Mouse (Mus musculus) thymus, adult 2 months (tissue): ENCODE measurements around the gene Gm2696. TPM values are rescaled to one million over a fixed set of nuclear protein-coding genes. Genes with fewer than 3 reads are reported as not detected.

Experiments used
- DNase-seq: peaks from one replicate; pipeline ENCODE4 v3.0.0; 2021
- H3K27ac ChIP-seq: fragments of 200-500 bp; 2 replicates; pipeline ENCODE4 v1.5.1; 2012; ENCODE audit warnings: low read length, control low read depth; ENCODE audit not compliant: control insufficient read depth, insufficient read depth
- H3K27me3 ChIP-seq: fragments of 200-500 bp; 2 replicates; pipeline ENCODE4 v1.6.1; 2012; ENCODE audit warnings: mild to moderate bottlenecking, low read length, moderate library complexity, mixed read lengths; ENCODE audit not compliant: control insufficient read depth, insufficient read depth
- H3K36me3 ChIP-seq: fragments of 200-500 bp; 2 replicates; pipeline ENCODE4 v1.6.1; 2012; ENCODE audit warnings: mild to moderate bottlenecking, low read length, moderate library complexity; ENCODE audit not compliant: control insufficient read depth, insufficient read depth
- H3K4me1 ChIP-seq: fragments of 200-500 bp; replicated peaks from 2 replicates; pipeline ENCODE4 v1.6.1; 2012; ENCODE audit warnings: low read length; ENCODE audit not compliant: control insufficient read depth, insufficient read depth
- H3K4me3 ChIP-seq: fragments of 200-500 bp; 2 replicates; pipeline ENCODE4 v1.5.1; 2012; ENCODE audit warnings: mild to moderate bottlenecking, low read length, control low read depth, moderate library complexity; ENCODE audit not compliant: control insufficient read depth, insufficient read depth
- CTCF ChIP-seq: fragments of 200-500 bp; IDR thresholded peaks from 2 replicates; pipeline ENCODE4 v1.5.1; 2012; ENCODE audit warnings: mild to moderate bottlenecking, control low read depth, low read length, moderate library complexity, borderline replicate concordance; ENCODE audit not compliant: control insufficient read depth, poor library complexity, insufficient read depth; ENCODE audit errors: extremely low read depth
- POLR2A ChIP-seq: fragments of 200-500 bp; IDR thresholded peaks from 2 replicates; pipeline ENCODE4 v1.6.1; 2012; ENCODE audit warnings: mild to moderate bottlenecking, low read length, control low read depth, moderate library complexity; ENCODE audit not compliant: control insufficient read depth, poor library complexity, insufficient read depth; ENCODE audit errors: extremely low read depth
- WGBS: fragments of 180-500 bp; shearing (Covaris S2); methylation state at CpG from one replicate; pipeline ENCODE4 v1.1.7; 2018; 5-methylcytosine and 5-hydroxymethylcytosine counted together
- polyA plus RNA-seq: library from polyadenylated mRNA; depleted of rRNA; stranded (reverse); fragments of >200 nt; gene quantifications from 2 replicates; pipeline ENCODE4 v1.2.3, GENCODE M21; 2012

Gm2696 gene
- polyA plus RNA-seq, 1 experiment = not detected

DNA sequence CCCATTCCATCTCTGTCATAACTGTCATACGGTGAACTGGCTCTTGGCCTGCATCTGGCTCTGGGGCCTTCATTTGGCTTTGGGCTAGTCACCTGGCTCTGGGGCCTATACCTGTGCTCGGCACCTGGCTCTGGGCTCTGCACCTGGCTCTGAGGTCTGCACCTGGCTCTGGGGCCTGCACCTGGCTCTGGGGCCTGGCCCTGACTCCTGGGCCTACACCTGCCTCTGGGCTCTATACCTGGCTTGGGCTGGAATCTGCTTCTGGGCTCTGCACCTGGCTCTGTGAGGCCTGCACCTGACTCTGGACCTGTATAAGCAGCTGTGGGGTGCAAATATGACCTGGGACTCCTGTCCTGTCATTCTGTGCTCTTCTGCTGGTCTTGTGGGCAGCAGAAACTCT lies 33.1 kb downstream of the Gm2696 start:
- no peak overlapping the region for H3K27ac ChIP-seq
- DNase-seq = no peak
- H3K4me3 ChIP-seq = no peak overlapping the region
- WGBS = 89% methylated on average over 2 of the region's 2 CpGs
- H3K4me1 ChIP-seq = no peaks in the 10 kb centered on the region
- TF ChIP-seq POLR2A (no peak), CTCF (no peak)
- no peaks in the 10 kb centered on the region for H3K27me3 ChIP-seq
- H3K36me3 ChIP-seq = no peaks in the 10 kb centered on the region

DNA sequence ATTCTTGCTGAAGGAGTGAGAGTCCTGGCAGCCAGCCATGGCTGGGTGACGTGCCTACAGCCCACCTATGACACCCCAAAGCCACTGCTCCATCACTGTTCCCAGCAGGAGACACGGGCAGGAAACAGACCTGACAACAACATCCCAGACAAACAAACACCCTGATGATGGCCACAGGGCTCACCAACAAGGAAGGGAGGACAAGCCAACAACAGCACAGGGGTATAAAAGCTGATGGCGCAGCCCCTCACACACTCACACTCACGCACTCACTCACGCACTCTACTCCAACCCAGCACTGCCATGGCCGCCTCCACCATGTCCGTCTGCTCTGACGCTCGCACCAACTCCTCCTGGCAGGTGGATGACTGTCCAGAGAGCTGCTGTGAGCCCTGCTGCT lies 38.1 kb downstream of the Gm2696 start, which contains the start of gene Gm10318:
TSS of gene Gm10318 (plus strand) at position 301 of the 400 bp plus-strand sequence.
- Histone ChIP-seq H3K36me3 (no peaks in the 10 kb centered on the region), H3K4me3 (no peak within 1 kb of the TSS), H3K27me3 (no peaks in the 10 kb centered on the region), H3K27ac (no peak within 1 kb of the TSS), H3K4me1 (no peaks in the 10 kb centered on the region)
- WGBS = 79% methylated on average over 9 of the region's 9 CpGs
- no peak for TF ChIP-seq POLR2A
- no peak for DNase-seq

GRCm38 (mm10) chr10:77861675-77862074 lies 47.2 kb downstream of the Gm2696 start, which contains the start of gene Gm3285:
TSS of gene Gm3285 (plus strand) at chr10:77861975.
- peaks cover 8% of the 10 kb centered on the region; the same call in 1 of the 2 replicates for H3K4me1 ChIP-seq
- no peak for DNase-seq
- 75% methylated on average over 7 of the region's 7 CpGs for WGBS
- no peak for TF ChIP-seq POLR2A
- no peak for TF ChIP-seq CTCF
- no peaks in the 10 kb centered on the region for H3K36me3 ChIP-seq
- H3K27me3 ChIP-seq = no peaks in the 10 kb centered on the region
- no peak within 1 kb of the TSS for H3K27ac ChIP-seq
- no peak within 1 kb of the TSS for H3K4me3 ChIP-seq

DNA sequence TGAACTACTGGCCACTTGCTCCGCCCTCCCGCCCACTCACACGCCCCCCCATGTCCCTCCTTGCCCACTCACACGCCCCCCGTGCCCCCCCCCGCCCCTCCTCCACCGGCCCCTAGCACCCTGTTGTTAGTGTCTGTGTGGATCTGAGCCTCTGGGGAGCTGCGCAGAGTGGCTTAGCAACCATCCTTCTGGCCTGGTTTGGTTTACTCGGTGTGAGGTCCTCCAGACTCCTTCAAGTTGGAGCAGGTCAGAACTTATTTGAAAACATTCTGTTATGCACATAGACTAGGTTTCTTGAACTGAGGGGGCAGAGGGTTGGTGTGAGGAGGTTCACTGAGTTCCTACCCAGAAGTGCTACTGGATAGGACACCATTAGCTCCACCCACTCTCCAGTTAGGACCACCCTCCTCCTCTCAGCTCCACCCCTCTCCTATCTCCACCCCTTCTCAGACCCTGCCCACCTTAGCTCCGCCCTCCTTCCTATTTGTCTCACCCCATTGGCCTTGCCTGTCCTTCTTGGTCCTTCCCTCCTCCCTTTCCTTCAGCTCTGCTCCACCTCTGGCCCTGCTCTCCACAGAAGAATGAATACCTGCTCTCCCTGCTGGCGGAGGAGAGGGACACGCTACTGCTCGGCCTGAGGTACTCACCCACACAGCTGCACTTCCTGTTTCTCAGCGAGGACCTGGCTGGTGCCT lies 49.7 kb downstream of the Gm2696 start:
- Histone ChIP-seq H3K36me3 (no peaks in the 10 kb centered on the region), H3K27ac (no peak overlapping the region), H3K27me3 (no peaks in the 10 kb centered on the region), H3K4me1 (peaks cover 8% of the 10 kb centered on the region; the same call in 1 of the 2 replicates), H3K4me3 (peak overlapping the region; percentile 33)
- DNase-seq = peak; percentile 44
- TF ChIP-seq CTCF = no peak
- TF ChIP-seq POLR2A = no peak
- 32% methylated on average over 14 of the region's 14 CpGs for WGBS

- H3K27ac ChIP-seq = no peak overlapping the region
- WGBS = 43% methylated on average over 11 of the region's 11 CpGs
- H3K36me3 ChIP-seq = no peaks in the 10 kb centered on the region
- H3K27me3 ChIP-seq = no peaks in the 10 kb centered on the region
- H3K4me1 ChIP-seq = peaks cover 8% of the 10 kb centered on the region; the same call in 1 of the 2 replicates
- peak overlapping the region; percentile 33 for H3K4me3 ChIP-seq
- TF ChIP-seq CTCF (no peak), POLR2A (no peak)
- DNase-seq = no peak
Observed at GRCm38 (mm10) chr10:77864762-77865143, 50.3 kb downstream of the Gm2696 start.

GRCm38 (mm10) chr10:77867546-77867945 lies 53.1 kb downstream of the Gm2696 start:
- TF ChIP-seq CTCF (no peak), POLR2A (no peak)
- Histone ChIP-seq H3K4me3 (no peak overlapping the region), H3K4me1 (peaks cover 8% of the 10 kb centered on the region; the same call in 1 of the 2 replicates), H3K27me3 (no peaks in the 10 kb centered on the region), H3K36me3 (no peaks in the 10 kb centered on the region), H3K27ac (no peak overlapping the region)
- WGBS = 79% methylated on average over 1 of the region's 1 CpGs
- no peak for DNase-seq
